Mouse (Mus musculus) sigmoid colon, adult 10 weeks (tissue): ENCODE results near the gene Oas1c. TPM values are rescaled to one million over a fixed set of nuclear protein-coding genes. Genes with fewer than 3 reads are reported as not detected.

ENCODE experiments used
- polyA plus RNA-seq: library from polyadenylated mRNA; stranded (reverse); fragments of 350-450 nt; fragmentation: Illumina TruSeq; extraction: RNeasy Lipid Tissue Mini Kit (QIAGEN cat#74804); gene quantifications from one replicate; pipeline ENCODE4 v1.2.3, GENCODE M21; 2014; ENCODE audit warnings: low read depth, low replicate concordance

Gene Oas1c
- polyA plus RNA-seq = 2.3 TPM

DNA sequence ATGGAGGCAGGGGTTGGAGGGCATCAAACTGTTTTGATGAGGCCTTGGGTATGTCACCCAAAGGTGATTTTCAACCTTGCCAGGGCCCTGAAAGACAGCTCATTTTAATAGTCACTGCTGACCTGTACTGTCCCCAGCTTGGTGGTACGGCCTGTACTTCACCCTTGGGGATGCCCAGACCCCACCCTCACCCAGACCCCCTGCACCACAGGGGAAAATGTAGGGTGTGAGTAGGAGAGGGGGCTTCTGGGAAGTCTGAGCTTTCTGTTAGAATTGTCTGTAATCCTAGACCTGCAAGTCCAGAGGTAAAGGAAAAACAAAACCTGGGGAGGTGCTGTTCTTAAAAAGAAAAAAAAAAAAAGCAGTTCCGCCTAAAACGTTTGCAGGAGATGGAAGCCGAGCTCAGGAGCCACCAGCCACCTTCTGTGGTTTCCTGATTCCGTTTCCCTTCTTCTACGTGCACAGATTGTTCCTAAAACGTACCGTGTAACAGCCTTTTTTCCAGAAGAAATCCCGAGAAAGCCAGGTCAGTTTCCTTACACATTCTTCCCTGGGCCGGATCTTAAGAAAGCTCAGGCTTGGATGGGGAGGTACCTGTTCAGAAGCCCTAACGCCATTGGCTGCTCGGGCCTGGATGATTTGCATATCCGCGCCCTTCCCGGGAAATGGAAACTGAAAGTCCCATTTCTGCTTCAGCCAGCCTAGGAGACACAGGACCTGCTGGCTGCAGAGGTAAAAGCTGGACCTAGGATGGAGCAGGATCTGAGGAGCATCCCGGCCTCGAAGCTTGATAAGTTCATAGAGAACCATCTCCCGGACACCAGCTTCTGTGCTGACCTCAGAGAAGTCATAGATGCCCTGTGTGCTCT, at the start of gene Oas1c:
Gene Oas1c, minus strand, starts transcription at position 564 of the 869 bp plus-strand sequence.

DNA sequence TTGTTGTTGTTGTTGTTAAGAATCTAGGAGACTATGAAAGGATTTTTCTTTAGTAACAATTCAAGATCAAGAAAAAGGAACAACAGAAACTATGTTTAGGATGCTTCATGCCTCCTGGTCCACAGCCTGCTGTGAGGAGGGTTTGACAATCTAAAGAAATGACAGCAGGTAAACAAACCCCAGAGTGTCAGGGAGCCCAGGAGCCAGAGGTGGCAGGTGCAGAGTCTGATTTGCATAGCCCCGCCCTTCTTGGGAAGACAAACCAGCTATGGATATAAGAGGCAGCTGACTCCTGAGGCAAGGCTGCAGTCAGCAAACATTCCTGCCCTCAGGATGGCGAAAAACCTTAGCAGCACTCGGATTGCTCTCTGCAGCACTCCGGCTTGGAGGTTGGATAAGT, 48.8 kb upstream of the Oas1c start, which contains the start of gene Oas1h:
Gene Oas1h, plus strand, starts transcription at position 301 of the 400 bp plus-strand sequence.

DNA sequence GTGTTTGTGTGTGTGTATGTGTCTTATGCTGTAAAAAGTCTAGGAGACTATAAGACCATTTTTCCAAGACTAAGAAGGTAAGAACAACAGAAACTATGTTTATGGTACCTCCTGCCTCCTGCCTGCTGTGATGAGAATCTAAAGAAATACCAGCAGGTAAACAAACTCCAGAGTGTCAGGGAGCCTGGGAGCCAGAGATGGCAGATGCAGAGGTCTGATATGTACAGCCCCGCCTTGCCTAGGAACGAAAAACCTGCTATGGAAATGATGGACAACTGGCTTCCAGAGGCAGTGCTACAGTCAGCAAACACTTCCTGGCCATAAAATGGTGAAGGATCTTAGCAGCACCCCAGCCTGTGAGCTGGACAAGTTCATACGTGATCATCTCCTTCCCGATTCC, 34.8 kb upstream of the Oas1c start, which contains the start of gene Oas1f:
Gene Oas1f, plus strand, starts transcription at position 301 of the 400 bp plus-strand sequence.

DNA sequence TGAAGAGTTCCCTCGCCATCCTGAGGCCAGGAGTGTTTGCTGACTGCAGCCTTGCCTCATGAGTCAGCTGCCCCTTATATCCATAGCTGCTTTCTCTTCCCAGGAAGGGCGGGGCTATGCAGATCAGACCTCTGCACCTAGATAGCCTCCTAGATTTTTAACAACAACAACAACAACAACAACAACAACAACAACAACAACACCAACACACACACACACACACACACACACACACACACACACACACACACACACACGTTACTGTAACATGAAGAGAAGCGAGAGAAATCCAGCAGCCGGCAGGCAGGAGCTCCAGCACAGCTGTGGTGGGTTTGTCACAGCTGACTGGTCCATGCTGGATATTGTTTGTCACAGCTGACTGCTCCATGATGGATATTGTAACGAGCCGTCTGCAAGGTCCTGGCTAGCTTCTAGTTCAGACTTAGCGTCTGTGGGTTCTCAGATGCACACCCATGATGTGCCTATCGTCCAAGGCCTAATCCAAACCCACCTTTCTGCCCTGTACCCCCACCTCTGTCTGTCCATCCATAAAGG, 16.8 kb downstream of the Oas1c start, which contains the start of gene Oas1e:
Gene Oas1e, minus strand, starts transcription at position 51 of the 555 bp plus-strand sequence.

DNA sequence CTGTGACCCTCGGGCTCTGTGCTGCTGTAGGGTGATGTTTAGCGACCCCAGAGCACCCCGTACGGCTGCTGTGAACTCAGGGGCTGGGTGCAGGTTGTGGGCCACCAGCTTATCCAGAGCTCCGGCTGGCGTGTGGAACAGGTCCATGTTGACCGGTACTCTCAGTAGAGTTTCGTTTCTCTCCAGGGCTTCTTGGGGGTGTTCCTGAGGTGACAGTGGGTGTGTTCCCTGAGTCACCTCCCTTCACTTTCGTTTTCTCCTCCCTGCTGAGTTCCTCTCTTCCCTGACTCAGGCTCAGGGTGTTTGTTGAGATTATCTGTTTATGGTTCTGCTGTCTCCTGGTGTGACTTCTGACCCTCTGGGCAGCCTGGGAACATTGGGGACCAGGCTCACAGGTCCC, 34.8 kb downstream of the Oas1c start, which contains the start of gene Oas3:
Gene Oas3, minus strand, starts transcription at position 184 of the 400 bp plus-strand sequence.

Other genes starting within 250 kb of the Oas1c start
- gene Tpcn1, start 223.8 kb downstream of the Oas1c start, polyA plus RNA-seq = 12.1 TPM
- gene Iqcd, start 223.5 kb downstream of the Oas1c start, polyA plus RNA-seq = 0.25 TPM
- not detected for gene Rita1, start 199.9 kb downstream of the Oas1c start, polyA plus RNA-seq
- 0.73 TPM for gene Ddx54, start 199.8 kb downstream of the Oas1c start, polyA plus RNA-seq
- gene Cfap73, start 178.3 kb downstream of the Oas1c start, polyA plus RNA-seq = not detected
- gene Rasal1, start 163.7 kb downstream of the Oas1c start, polyA plus RNA-seq = not detected
- not detected for gene Dtx1, start 100.6 kb downstream of the Oas1c start, polyA plus RNA-seq
- 2.9 TPM for gene Oas2, start 62.7 kb downstream of the Oas1c start, polyA plus RNA-seq
- gene Oas3, start 34.9 kb downstream of the Oas1c start, polyA plus RNA-seq = 4.9 TPM
- gene Oas1e, start 17.0 kb downstream of the Oas1c start, polyA plus RNA-seq = not detected
- gene Oas1f, start 34.9 kb upstream of the Oas1c start, polyA plus RNA-seq = not detected
- not detected for gene Oas1h, start 48.9 kb upstream of the Oas1c start, polyA plus RNA-seq
- gene Oas1g, start 75.1 kb upstream of the Oas1c start, polyA plus RNA-seq = 17.7 TPM
- 8.9 TPM for gene Oas1a, start 95.0 kb upstream of the Oas1c start, polyA plus RNA-seq
- gene Oas1d, start 102.0 kb upstream of the Oas1c start, polyA plus RNA-seq = not detected
- not detected for gene Rph3a, start 197.6 kb upstream of the Oas1c start, polyA plus RNA-seq